Mouse (Mus musculus) small intestine, adult 2 months (tissue): ENCODE results near the gene Sacm1l. TPM values are rescaled to one million over a fixed set of nuclear protein-coding genes. Genes with fewer than 3 reads are reported as not detected.

Source experiments
- H3K27ac ChIP-seq: fragments of 200-500 bp; 2 replicates; pipeline ENCODE4 v1.5.1; 2012; ENCODE audit warnings: low read depth, low read length, control low read depth, inconsistent platforms; ENCODE audit not compliant: insufficient read depth
- H3K27me3 ChIP-seq: fragments of 200-500 bp; 2 replicates; pipeline ENCODE4 v1.6.1; 2012; ENCODE audit warnings: mild to moderate bottlenecking, moderate library complexity, low read length, inconsistent platforms; ENCODE audit not compliant: control insufficient read depth, insufficient read depth
- H3K36me3 ChIP-seq: fragments of 200-500 bp; 2 replicates; pipeline ENCODE4 v1.6.1; 2012; ENCODE audit warnings: mild to moderate bottlenecking, low read length, control low read depth, inconsistent platforms; ENCODE audit not compliant: control insufficient read depth, insufficient read depth
- H3K4me1 ChIP-seq: fragments of 200-500 bp; 2 replicates; pipeline ENCODE4 v1.6.1; 2012; ENCODE audit warnings: low read length, inconsistent platforms, mixed read lengths; ENCODE audit not compliant: control insufficient read depth, insufficient read depth, insufficient read length
- H3K4me3 ChIP-seq: fragments of 200-500 bp; 2 replicates; pipeline ENCODE4 v1.5.1; 2012; ENCODE audit warnings: low read depth, mild to moderate bottlenecking, control low read depth, inconsistent platforms, low read length, moderate library complexity
- CTCF ChIP-seq: fragments of 200-500 bp; IDR thresholded peaks from 2 replicates; pipeline ENCODE4 v1.5.1; 2012; ENCODE audit warnings: low read depth, mild to moderate bottlenecking, control low read depth, inconsistent platforms, low read length, moderate library complexity, mixed read lengths; ENCODE audit not compliant: insufficient replicate concordance, insufficient read length; ENCODE audit errors: extremely low read depth
- POLR2A ChIP-seq: fragments of 200-500 bp; IDR thresholded peaks from 2 replicates; pipeline ENCODE4 v1.6.1; 2012; ENCODE audit warnings: low read depth, mild to moderate bottlenecking, control low read depth, inconsistent platforms, low read length, moderate library complexity
- WGBS: fragments of 180-500 bp; shearing (Covaris S2); methylation state at CpG from one replicate; pipeline ENCODE4 v1.1.7; 2018; 5-methylcytosine and 5-hydroxymethylcytosine counted together
- polyA plus RNA-seq: library from polyadenylated mRNA; depleted of rRNA; stranded (reverse); fragments of >200 nt; gene quantifications from 2 replicates; pipeline ENCODE4 v1.2.3, GENCODE M21; 2012

Gene Sacm1l
- polyA plus RNA-seq, 1 experiment = 3.2 TPM

DNA sequence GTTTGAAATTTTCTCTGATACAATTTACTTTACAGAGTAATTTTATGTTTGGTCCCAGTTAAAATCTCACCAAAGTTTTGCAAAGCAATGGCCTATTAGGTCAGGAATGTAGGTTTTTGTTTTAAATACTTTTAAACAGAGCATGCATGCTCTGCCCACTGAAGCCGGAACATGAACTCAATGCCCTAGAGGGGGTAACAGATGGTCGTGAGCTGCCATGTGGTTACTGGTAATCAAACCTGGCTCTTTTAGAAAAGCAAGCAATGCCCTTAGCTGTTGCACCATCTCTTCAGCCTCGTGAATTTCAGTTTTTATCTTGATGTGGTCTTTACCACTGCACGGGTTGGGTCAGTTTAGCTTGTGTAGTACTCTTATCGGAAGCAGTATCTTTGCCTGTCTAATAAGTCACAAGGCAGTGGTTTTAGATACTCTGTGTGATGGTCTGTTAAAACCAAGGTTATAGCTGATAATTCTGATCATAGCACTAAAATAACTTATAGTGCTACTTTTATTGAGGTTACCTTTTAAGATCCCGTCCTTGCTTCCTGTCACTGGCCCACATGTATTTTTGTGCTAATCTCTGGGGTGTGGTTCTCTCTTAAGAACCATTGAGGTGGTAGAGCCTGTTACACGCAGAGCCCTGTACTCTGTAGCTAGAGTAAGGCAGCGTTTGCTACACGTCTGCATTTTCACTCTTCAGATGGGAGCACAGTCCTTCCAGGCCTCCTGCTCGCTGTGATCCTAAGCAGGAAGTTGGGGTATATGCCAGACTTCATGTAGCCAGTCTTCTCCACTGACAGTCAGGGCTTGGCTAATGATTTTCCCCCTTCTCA lies 48.0 kb downstream of the Sacm1l start:
- no peak for TF ChIP-seq CTCF
- no peak for TF ChIP-seq POLR2A
- 73% methylated on average over 10 of the region's 10 CpGs for whole genome bisulfite sequencing
- no peak overlapping the region for H3K27ac ChIP-seq
- no peaks in the 10 kb centered on the region for H3K4me1 ChIP-seq
- H3K4me3 ChIP-seq = no peak overlapping the region
- H3K36me3 ChIP-seq = peaks cover 35% of the 10 kb centered on the region
- H3K27me3 ChIP-seq = no peaks in the 10 kb centered on the region

DNA sequence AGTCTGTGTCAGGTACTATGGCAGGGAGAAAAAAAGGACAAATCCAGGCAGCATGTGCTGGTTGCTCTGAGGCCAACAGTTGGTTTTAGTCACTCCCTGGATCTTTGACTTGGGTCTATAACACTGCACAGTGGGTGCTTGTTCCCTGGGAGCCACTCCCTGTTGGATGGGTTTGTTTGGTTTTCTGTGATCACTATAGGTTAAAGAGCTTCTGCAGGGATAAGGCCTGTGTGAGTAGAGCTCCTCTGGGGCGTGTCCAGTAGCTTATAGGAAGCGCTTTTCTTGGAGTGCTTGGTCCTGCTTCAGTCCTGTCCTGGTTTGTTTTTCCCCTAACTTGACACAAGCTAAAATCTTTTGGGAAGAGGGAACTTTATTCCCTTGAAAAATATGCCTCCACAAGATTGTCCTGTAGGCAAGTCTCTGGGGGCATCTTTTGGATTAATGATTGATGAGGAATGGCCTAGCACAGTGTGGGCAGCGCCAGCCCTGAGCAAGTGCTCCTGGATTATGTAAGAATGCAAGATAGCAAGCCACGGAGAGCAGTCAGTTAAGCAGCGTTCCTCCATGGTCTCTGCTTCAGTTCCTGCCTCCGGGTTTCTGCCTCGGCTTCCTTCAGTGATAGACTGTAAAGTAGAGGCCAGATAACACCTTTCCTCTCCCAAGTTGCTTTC lies 59.8 kb downstream of the Sacm1l start:
- Histone ChIP-seq H3K36me3 (peaks cover 40% of the 10 kb centered on the region), H3K4me1 (no peaks in the 10 kb centered on the region), H3K27ac (0 out of 2 replicates have a peak overlapping the region, but pooled peaks have one; percentile 8), H3K4me3 (no peak overlapping the region), H3K27me3 (no peaks in the 10 kb centered on the region)
- no peak for TF ChIP-seq CTCF
- no peak for TF ChIP-seq POLR2A
- 36% methylated on average over 7 of the region's 7 CpGs for WGBS

DNA sequence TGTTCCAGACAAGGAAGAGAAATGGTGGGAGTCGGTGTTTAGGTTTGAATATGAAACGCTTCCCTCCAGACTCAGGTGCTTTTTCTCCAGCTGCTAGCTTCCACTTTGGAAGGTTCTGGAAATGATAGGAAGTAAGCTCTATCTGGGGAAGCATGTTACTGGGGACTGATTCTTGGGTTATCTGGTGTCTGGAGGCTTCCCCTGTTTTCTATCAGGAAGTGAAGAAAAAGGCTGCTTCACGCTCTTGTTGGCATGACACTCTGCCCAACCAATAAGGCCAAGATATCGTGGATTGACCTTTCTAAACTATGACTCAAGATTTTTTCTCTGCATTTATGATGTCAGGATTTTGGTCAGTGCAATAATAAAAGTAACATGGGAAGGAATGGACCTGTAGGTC lies 65.6 kb downstream of the Sacm1l start:
- TF ChIP-seq POLR2A (no peak), CTCF (no peak)
- H3K27me3 ChIP-seq = no peaks in the 10 kb centered on the region
- no peak overlapping the region for H3K27ac ChIP-seq
- WGBS = 85% methylated on average over 4 of the region's 4 CpGs
- H3K4me3 ChIP-seq = no peak overlapping the region
- peaks cover 26% of the 10 kb centered on the region for H3K36me3 ChIP-seq
- no peaks in the 10 kb centered on the region for H3K4me1 ChIP-seq

DNA sequence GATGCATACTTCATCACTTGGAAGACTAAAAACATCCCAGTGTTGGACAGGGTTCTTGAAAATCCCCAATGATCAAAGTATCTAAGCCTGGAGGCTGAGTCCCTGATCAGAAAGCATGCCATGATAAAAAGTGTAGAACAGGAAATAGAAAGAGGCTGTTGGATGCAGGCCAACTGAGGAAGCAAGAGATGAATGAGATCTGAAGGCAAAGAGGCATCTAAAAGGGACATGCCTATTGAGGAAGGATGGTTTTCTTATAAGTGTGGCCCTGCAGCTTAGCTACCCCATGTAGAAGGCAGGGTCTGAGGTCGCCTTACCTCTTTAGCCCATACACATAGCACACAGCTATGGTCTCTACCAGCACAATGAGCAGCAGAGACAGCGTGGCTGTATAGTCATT lies 67.4 kb downstream of the Sacm1l start:
- 95% methylated on average over 2 of the region's 2 CpGs for WGBS
- no peak for TF ChIP-seq CTCF
- TF ChIP-seq POLR2A = no peak

DNA sequence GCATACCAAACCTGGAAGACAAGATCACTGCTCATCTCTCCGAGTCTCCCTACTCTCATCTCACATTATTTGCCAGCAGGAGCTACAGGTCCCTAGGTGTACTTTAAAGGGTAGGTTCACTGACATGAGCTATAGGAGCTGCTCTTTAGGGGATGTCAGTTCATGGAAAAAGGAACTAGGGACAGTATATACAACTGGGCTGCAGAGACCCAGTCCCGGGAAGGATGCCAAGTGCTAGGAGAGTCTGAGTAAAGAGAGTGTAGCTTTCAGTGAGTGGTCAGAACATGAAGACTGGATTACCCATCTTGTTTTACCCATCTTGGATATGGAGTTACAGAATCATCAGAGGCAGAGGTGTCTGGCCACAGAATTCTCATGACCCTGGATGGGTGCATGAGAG lies 67.8 kb downstream of the Sacm1l start:
- H3K4me3 ChIP-seq = no peak overlapping the region
- no peaks in the 10 kb centered on the region for H3K4me1 ChIP-seq
- WGBS = 92% methylated on average over 2 of the region's 2 CpGs

More for the DNA sequence above, 67.4 kb downstream of the Sacm1l start:
- H3K27me3 ChIP-seq = no peaks in the 10 kb centered on the region
- H3K4me3 ChIP-seq = no peak overlapping the region
- no peaks in the 10 kb centered on the region for H3K4me1 ChIP-seq
- no peak overlapping the region for H3K27ac ChIP-seq
- H3K36me3 ChIP-seq = peaks cover 16% of the 10 kb centered on the region

DNA sequence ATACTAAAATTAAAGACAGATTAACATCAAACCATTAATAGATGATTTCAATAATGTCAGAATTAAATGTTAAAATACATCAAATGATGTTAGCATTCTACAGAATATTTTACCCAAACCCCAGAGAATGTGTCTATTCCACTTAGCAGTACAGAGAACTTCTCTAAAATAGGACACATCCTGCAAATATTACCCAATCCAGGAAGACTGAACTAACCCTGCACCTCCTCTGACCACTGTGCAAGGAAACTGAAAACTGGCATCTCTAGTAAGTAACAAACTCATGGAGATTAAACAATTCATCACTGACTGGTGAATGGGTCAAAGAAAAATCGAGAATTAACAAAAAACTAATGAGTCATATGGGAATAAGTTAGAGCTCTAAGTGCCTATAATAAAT lies 72.0 kb downstream of the Sacm1l start:
- no peak overlapping the region for H3K4me3 ChIP-seq

More for the DNA sequence above, 67.8 kb downstream of the Sacm1l start:
- TF ChIP-seq CTCF (no peak), POLR2A (no peak)
- H3K27ac ChIP-seq = no peak overlapping the region
- peaks cover 16% of the 10 kb centered on the region for H3K36me3 ChIP-seq
- no peaks in the 10 kb centered on the region for H3K27me3 ChIP-seq

DNA sequence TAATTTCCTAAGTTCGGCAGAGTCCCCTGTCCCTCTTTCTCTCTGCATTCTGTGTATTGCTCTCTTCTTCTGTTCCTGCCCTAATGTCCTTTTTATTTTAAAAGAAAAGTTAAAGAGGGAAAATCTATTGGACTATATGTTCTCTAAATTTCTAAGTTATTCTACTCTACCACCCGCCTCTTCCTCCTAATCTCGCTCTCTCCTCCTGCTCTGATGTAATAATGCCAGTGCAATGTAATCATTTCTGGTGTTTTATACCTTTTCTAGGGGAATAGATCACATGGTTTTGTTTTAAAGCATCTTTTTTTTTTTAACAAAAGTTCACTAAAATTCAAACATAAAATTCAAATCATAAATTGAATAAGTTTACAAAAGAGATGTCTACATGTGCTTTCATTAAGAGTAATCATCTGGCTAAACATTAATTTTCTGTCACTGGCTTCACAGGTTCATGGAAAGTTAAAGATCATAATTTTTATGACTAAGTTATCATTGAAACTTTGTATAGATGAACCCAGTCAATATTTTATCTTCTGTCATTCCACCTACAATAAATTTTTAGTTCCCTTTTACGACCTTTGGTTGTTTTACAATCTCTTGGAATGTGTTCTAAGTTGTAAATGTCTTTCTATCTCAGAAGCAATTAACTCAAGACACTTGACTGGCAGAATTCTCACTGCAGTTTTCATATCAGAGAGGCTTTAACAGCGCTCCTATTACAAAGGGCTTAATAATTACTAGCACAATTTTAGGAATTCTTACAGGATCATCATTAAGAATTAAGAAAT lies 90.9 kb downstream of the Sacm1l start:
- WGBS = 40% methylated on average over 5 of the region's 5 CpGs
- TF ChIP-seq POLR2A (no peak), CTCF (no peak)
- peaks cover 12% of the 10 kb centered on the region; the same call in 1 of the 2 replicates for H3K4me1 ChIP-seq
- H3K36me3 ChIP-seq = no peaks in the 10 kb centered on the region
- peak overlapping the region; percentile 24; the same call in 1 of the 2 replicates for H3K4me3 ChIP-seq
- H3K27me3 ChIP-seq = no peaks in the 10 kb centered on the region; the same call in 1 of the 2 replicates
- no peak overlapping the region for H3K27ac ChIP-seq

More for the DNA sequence above, 72.0 kb downstream of the Sacm1l start:
- no peaks in the 10 kb centered on the region for H3K27me3 ChIP-seq
- no peaks in the 10 kb centered on the region for H3K36me3 ChIP-seq
- H3K4me1 ChIP-seq = no peaks in the 10 kb centered on the region
- no peak for TF ChIP-seq POLR2A
- no peak for TF ChIP-seq CTCF
- H3K27ac ChIP-seq = no peak overlapping the region
- 72% methylated on average over 1 of the region's 1 CpGs for WGBS
